Mouse (Mus musculus) cerebellum, adult 2 months (tissue): ENCODE measurements around the gene Ascl3.

Experiments
- CTCF ChIP-seq: fragments of 200-500 bp; IDR thresholded peaks from 2 replicates; pipeline ENCODE4 v1.5.1; 2011; ENCODE audit warnings: low read depth, mild to moderate bottlenecking, control low read depth, low read length, moderate library complexity, borderline replicate concordance; ENCODE audit not compliant: insufficient read depth
- POLR2A ChIP-seq: fragments of 200-500 bp; IDR thresholded peaks from 2 replicates; pipeline ENCODE4 v1.6.1; 2011; ENCODE audit warnings: low read length, control low read depth, borderline replicate concordance; ENCODE audit not compliant: insufficient read depth

- TF ChIP-seq CTCF (no peak), POLR2A (no peak)
Observed at GRCm38 (mm10) chr7:109767575-109768350, 36.2 kb upstream of the Ascl3 start.
